ENCODE assay signal across 23 mouse cellular contexts in genomic region chr2:68304771-68305460, GRCm38 (mm10).
DNase-seq lines count a peak whose midpoint lies in the region; ATAC-seq and TF ChIP-seq lines count a peak whose summit lies in the region.
"Had no signal": no experiment of that assay in that cellular context is flagged by ENCODE, and none has a peak within 500 bp of the region (broad histone marks: within the 10 kb centered on the region; RNA-seq: fewer than 3 reads in every experiment).

No protein-coding gene starts in this region.

- intact Hi-C loops in left cerebral cortex, postnatal 36 days (cut with DNase I) = loop anchor here (5.0 kb wide), 1 partner anchor 48 kb away; no protein-coding TSS in a partner anchor

- peak; percentile 61 to 80 for DNase-seq in frontal cortex, adult 2 months (ENCODE audit: extremely low spot score in 1 of 2, low spot score in 1 of 2)
- no peak for DNase-seq in frontal cortex, postnatal 25 days (ENCODE audit: low spot score in 2 of 2)
- DNase-seq in right cerebral cortex, adult 18-20 months = peak; percentile 86
- DNase-seq in right cerebral cortex, postnatal 4 days = no peak
- DNase-seq in left cerebral cortex, postnatal 36 days (ENCODE audit: low spot score in 2 of 2) = peak; percentile 45 to 67
- DNase-seq in adipocyte (ENCODE audit: low spot score) = no peak
- DNase-seq: adrenal gland, postnatal 14 days; cerebellum, adult 11-12 months; cerebellum, postnatal 14 days; forebrain, postnatal 0 days; gastrocnemius, postnatal 25 days; kidney, adult 9 months; kidney, postnatal 4 days; layer of hippocampus, postnatal 36 days; thymus, postnatal 14 days had no signal

- no peak overlapping the region for H3K4me2 ChIP-seq in kidney, embryonic 14.5 days (replicated peaks; ENCODE audit: low read depth, low read length)
- H3K4me2 ChIP-seq: embryonic facial prominence, embryonic 15.5 days; midbrain, embryonic 13.5 days; neural tube, embryonic 13.5 days had no signal

- peaks cover 5% of the 10 kb centered on the region; the same call in 1 of the 2 replicates for H3K36me3 ChIP-seq in kidney, embryonic 14.5 days (ENCODE audit: control insufficient read depth, insufficient read depth, low read length)
- H3K36me3 ChIP-seq: embryonic facial prominence, embryonic 15.5 days had no signal

- 74% methylated on average over 6 of the region's 6 CpGs for WGBS in kidney, embryonic 14.5 days

- no peak for TF ChIP-seq POLR2A in cortical plate, adult 2 months (IDR thresholded peaks at IDR 0.05; ENCODE audit: extremely low read depth, insufficient read depth, low read length)

- H3K27ac ChIP-seq in cortical plate, adult 2 months (ENCODE audit: insufficient read depth, low read length) = peak overlapping the region; percentile 89
- H3K27ac ChIP-seq in kidney, embryonic 14.5 days (ENCODE audit: low read depth, low read length) = no peak overlapping the region
- H3K27ac ChIP-seq: embryonic facial prominence, embryonic 15.5 days; forebrain, embryonic 10.5 days; heart, embryonic 10.5 days; liver, embryonic 14.5 days; midbrain, embryonic 13.5 days; neural tube, embryonic 13.5 days had no signal

- no peaks in the 10 kb centered on the region for H3K27me3 ChIP-seq in kidney, embryonic 14.5 days (ENCODE audit: control insufficient read depth, insufficient read depth, low read length)
- H3K27me3 ChIP-seq: embryonic facial prominence, embryonic 15.5 days; midbrain, embryonic 13.5 days; neural tube, embryonic 13.5 days had no signal

- no peak for TF ChIP-seq CTCF in cortical plate, adult 2 months (IDR thresholded peaks at IDR 0.05; ENCODE audit: extremely low read depth, insufficient read depth, low read length)

- ATAC-seq in kidney, embryonic 14.5 days (ENCODE audit: low FRiP score, low TSS enrichment) = no peak
- ATAC-seq: forebrain, postnatal 0 days; midbrain, embryonic 13.5 days had no signal

- H3K9ac ChIP-seq in kidney, embryonic 14.5 days (ENCODE audit: low read depth, low read length) = no peak overlapping the region
- H3K9ac ChIP-seq: embryonic facial prominence, embryonic 15.5 days; forebrain, postnatal 0 days; liver, embryonic 14.5 days; midbrain, embryonic 13.5 days; neural tube, embryonic 13.5 days had no signal

- peaks cover 11% of the 10 kb centered on the region for H3K4me1 ChIP-seq in cortical plate, adult 2 months (ENCODE audit: control insufficient read depth, insufficient read depth, low read length)
- 0 out of 2 replicates have a peak, but pooled peaks cover 7% of the 10 kb centered on the region for H3K4me1 ChIP-seq in kidney, embryonic 14.5 days (ENCODE audit: control insufficient read depth, insufficient read depth, low read length)
- H3K4me1 ChIP-seq: embryonic facial prominence, embryonic 15.5 days had no signal

- no peaks in the 10 kb centered on the region for H3K9me3 ChIP-seq in kidney, embryonic 14.5 days (ENCODE audit: control insufficient read depth, low read length)
- H3K9me3 ChIP-seq: embryonic facial prominence, embryonic 15.5 days; forebrain, embryonic 10.5 days; heart, embryonic 10.5 days; midbrain, embryonic 13.5 days; neural tube, embryonic 13.5 days had no signal

- no peak overlapping the region for H3K4me3 ChIP-seq in cortical plate, adult 2 months (ENCODE audit: insufficient read depth, low read length)
- no peak overlapping the region for H3K4me3 ChIP-seq in kidney, embryonic 14.5 days (ENCODE audit: low read length)
- H3K4me3 ChIP-seq: embryonic facial prominence, embryonic 15.5 days; forebrain, embryonic 10.5 days; heart, embryonic 10.5 days; midbrain, embryonic 13.5 days; neural tube, embryonic 13.5 days had no signal

Comparison
In these comparisons a context has a peak if more than half of its experiments do, and no peak if none do; other contexts are left out.
1. DNase-seq: peak in frontal cortex, adult 2 months (2 of 2), right cerebral cortex, adult 18-20 months (single experiment) and left cerebral cortex, postnatal 36 days (2 of 2); none in frontal cortex, postnatal 25 days (0 of 2), right cerebral cortex, postnatal 4 days (single experiment) and adipocyte (single experiment).